Mouse (Mus musculus) left cerebral cortex, adult 2 months (tissue): ENCODE measurements around the gene Xpo6. TPM values are rescaled to one million over a fixed set of nuclear protein-coding genes. Genes with fewer than 3 reads are reported as not detected.

Source experiments
- DNase-seq, 2 experiments: peaks; one replicate each; pipeline ENCODE4 v3.0.0; 2021 to 2022; ENCODE audit warnings: low spot score in 2 of 2, mixed read lengths in 1 of 2; ENCODE audit errors: extremely low spot score in 1 of 2
- H3K27ac ChIP-seq: fragments of 200-600 bp; 2 replicates; pipeline ENCODE4 v1.8.1; 2022
- H3K4me3 ChIP-seq: fragments of 200-600 bp; 2 replicates; pipeline ENCODE4 v1.8.1; 2022
- CTCF ChIP-seq: fragments of 200-600 bp; IDR thresholded peaks from 2 replicates; pipeline ENCODE4 v1.8.1; 2022; ENCODE audit warnings: antibody characterized with exemption, mild to moderate bottlenecking, moderate library complexity
- intact Hi-C: fragments of 180-260 bp; cut with DNase I; formaldehyde crosslinking; loops from one replicate; pipeline ENCODE4 v1.15.1; 2025
- total RNA-seq, 2 experiments: library from RNA; stranded (reverse); gene quantifications; 2 replicates each; pipeline ENCODE4 v1.2.3; 2021

Xpo6 gene
- total RNA-seq, 2 experiments from 2014 or later = 92.7 to 102 TPM

GRCm38 (mm10) chr7:126109898-126110297 is 90.4 kb downstream of the Xpo6 start:
- TF ChIP-seq CTCF = no peak
- H3K4me3 ChIP-seq = no peak overlapping the region
- DNase-seq = no peak
- intact Hi-C loops = no loop called here
- no peak overlapping the region; the same call in 1 of the 2 replicates for H3K27ac ChIP-seq

GRCm38 (mm10) chr7:126100440-126100839 is 99.9 kb downstream of the Xpo6 start:
- no peak overlapping the region for H3K27ac ChIP-seq
- no peak overlapping the region for H3K4me3 ChIP-seq
- no peak for TF ChIP-seq CTCF
- intact Hi-C loops = no loop called here
- no peak for DNase-seq

- Histone ChIP-seq H3K4me3 (no peak overlapping the region), H3K27ac (no peak overlapping the region)
- TF ChIP-seq CTCF = no peak
- DNase-seq = no peak
- intact Hi-C loops = no loop called here
Measured at GRCm38 (mm10) chr7:126099835-126100234, 100.5 kb downstream of the Xpo6 start.

GRCm38 (mm10) chr7:126099163-126099775 is 101.0 kb downstream of the Xpo6 start:
- Histone ChIP-seq H3K4me3 (no peak overlapping the region), H3K27ac (no peak overlapping the region)
- intact Hi-C loops = no loop called here
- DNase-seq = no peak
- no peak for TF ChIP-seq CTCF

GRCm38 (mm10) chr7:126097219-126097915 is 102.9 kb downstream of the Xpo6 start:
- DNase-seq = no peak
- H3K4me3 ChIP-seq = no peak overlapping the region
- H3K27ac ChIP-seq = no peak overlapping the region
- TF ChIP-seq CTCF = no peak
- intact Hi-C loops = no loop called here

- intact Hi-C loops = no loop called here
Measured at GRCm38 (mm10) chr7:126096596-126096995, 103.7 kb downstream of the Xpo6 start.

GRCm38 (mm10) chr7:126094738-126095137 is 105.6 kb downstream of the Xpo6 start:
- no peak for TF ChIP-seq CTCF
- DNase-seq = no peak
- Histone ChIP-seq H3K27ac (no peak overlapping the region), H3K4me3 (no peak overlapping the region)
- intact Hi-C loops = no loop called here

More at GRCm38 (mm10) chr7:126096596-126096995, 103.7 kb downstream of the Xpo6 start:
- Histone ChIP-seq H3K4me3 (no peak overlapping the region), H3K27ac (no peak overlapping the region)
- no peak for TF ChIP-seq CTCF
- no peak for DNase-seq

- Histone ChIP-seq H3K4me3 (no peak overlapping the region), H3K27ac (no peak overlapping the region)
- TF ChIP-seq CTCF = no peak
- intact Hi-C loops = no loop called here
- no peak for DNase-seq
Measured at GRCm38 (mm10) chr7:126093162-126093561, 107.1 kb downstream of the Xpo6 start.

GRCm38 (mm10) chr7:126089782-126090181 is 110.5 kb downstream of the Xpo6 start:
- H3K4me3 ChIP-seq = no peak overlapping the region
- DNase-seq = peak in 1 of 2 experiments; percentile 49
- intact Hi-C loops = loop anchor here (5.0 kb wide), 2 partner anchors 342 to 412 kb away; no protein-coding TSS in a partner anchor
- H3K27ac ChIP-seq = no peak overlapping the region
- TF ChIP-seq CTCF = peak; percentile 85

GRCm38 (mm10) chr7:126088155-126088554 is 112.1 kb downstream of the Xpo6 start:
- Histone ChIP-seq H3K4me3 (no peak overlapping the region), H3K27ac (no peak overlapping the region)
- peak; percentile 46 for TF ChIP-seq CTCF
- no peak for DNase-seq
- intact Hi-C loops = loop anchor here (5.0 kb wide), 2 partner anchors 341 to 411 kb away; no protein-coding TSS in a partner anchor

- no peak for TF ChIP-seq CTCF
- no peak for DNase-seq
- Histone ChIP-seq H3K27ac (no peak overlapping the region), H3K4me3 (no peak overlapping the region)
- intact Hi-C loops = loop anchor here (2.0 to 5.0 kb wide), 3 partner anchors 61 to 410 kb away; no protein-coding TSS in a partner anchor
Measured at GRCm38 (mm10) chr7:126087602-126088001, 112.7 kb downstream of the Xpo6 start.

- intact Hi-C loops = loop anchor here (2.0 to 5.0 kb wide), 3 partner anchors 60 to 409 kb away; no protein-coding TSS in a partner anchor
- TF ChIP-seq CTCF = no peak
- no peak for DNase-seq
Measured at GRCm38 (mm10) chr7:126086321-126086741, 114.0 kb downstream of the Xpo6 start.

More at GRCm38 (mm10) chr7:126086321-126086741, 114.0 kb downstream of the Xpo6 start:
- Histone ChIP-seq H3K4me3 (no peak overlapping the region), H3K27ac (no peak overlapping the region)
